Mouse (Mus musculus) testis, adult 2 months (tissue): ENCODE results near the gene Atraid.

ENCODE experiments used
- CTCF ChIP-seq: fragments of 200-500 bp; IDR thresholded peaks from 2 replicates; pipeline ENCODE4 v1.5.1; 2012; ENCODE audit warnings: low read depth, mild to moderate bottlenecking, inconsistent platforms, low read length, moderate library complexity; ENCODE audit not compliant: control insufficient read depth, insufficient read depth, insufficient replicate concordance
- POLR2A ChIP-seq: fragments of 200-500 bp; IDR thresholded peaks from 2 replicates; pipeline ENCODE4 v1.6.1; 2012; ENCODE audit warnings: low read depth, mild to moderate bottlenecking, inconsistent platforms, low read length, moderate library complexity; ENCODE audit not compliant: control insufficient read depth

DNA sequence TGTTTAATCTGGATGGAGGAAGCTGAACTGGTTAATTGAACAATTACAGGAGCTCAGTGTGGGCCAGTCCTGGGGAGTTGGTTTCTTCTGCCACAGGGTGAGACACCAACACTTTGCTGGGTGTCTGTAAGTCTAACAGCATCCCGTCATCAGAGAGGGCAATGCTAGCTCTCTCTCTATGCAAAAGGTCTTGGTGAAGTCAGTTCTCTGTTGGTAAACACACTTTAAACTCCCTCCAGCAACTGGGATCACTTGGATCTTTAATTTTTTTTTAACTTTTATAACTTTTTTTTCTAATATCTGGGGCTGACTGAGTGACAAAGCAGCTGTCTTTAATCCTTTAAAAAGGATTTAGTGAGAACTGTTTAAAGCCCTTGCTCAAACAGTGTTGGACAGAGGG, 25.4 kb upstream of the Atraid start:
- TF ChIP-seq CTCF (no peak), POLR2A (no peak)
